Mouse (Mus musculus) neural tube, embryonic 13.5 days (tissue): Measurements from ENCODE around the gene Dedd2. TPM values are rescaled to one million over a fixed set of nuclear protein-coding genes. Genes with fewer than 3 reads are reported as not detected.

ENCODE experiments used
- ATAC-seq: fragments of 200-750 bp; cut with Nextera tagmentation; 2 replicates; pipeline ENCODE4 v1.8.0; 2017; ENCODE audit warnings: low read depth, mild to moderate bottlenecking, moderate TSS enrichment, moderate library complexity
- H3K27ac ChIP-seq: fragments of 300-500 bp; sonication (generic); replicated peaks from 2 replicates; pipeline ENCODE4 v1.5.1; 2015; ENCODE audit warnings: moderate library complexity, mild to moderate bottlenecking, inconsistent platforms
- H3K27me3 ChIP-seq: fragments of 300-500 bp; sonication (generic); 2 replicates; pipeline ENCODE4 v1.6.1; 2015; ENCODE audit warnings: mild to moderate bottlenecking, inconsistent platforms
- H3K36me3 ChIP-seq: fragments of 300-500 bp; sonication (generic); 2 replicates; pipeline ENCODE4 v1.6.1; 2015; ENCODE audit warnings: mild to moderate bottlenecking, inconsistent platforms
- H3K4me1 ChIP-seq: fragments of 300-500 bp; sonication (generic); replicated peaks from 2 replicates; pipeline ENCODE4 v1.6.1; 2015; ENCODE audit warnings: inconsistent platforms
- H3K4me2 ChIP-seq: fragments of 300-500 bp; sonication (generic); 2 replicates; pipeline ENCODE4 v1.6.1; 2015; ENCODE audit warnings: inconsistent platforms, mild to moderate bottlenecking, moderate library complexity
- H3K4me3 ChIP-seq: fragments of 300-500 bp; sonication (generic); 2 replicates; pipeline ENCODE4 v1.5.1; 2015; ENCODE audit warnings: mild to moderate bottlenecking, inconsistent platforms
- H3K9ac ChIP-seq: fragments of 300-500 bp; sonication (generic); 2 replicates; pipeline ENCODE4 v1.6.1; 2015; ENCODE audit warnings: moderate library complexity, mild to moderate bottlenecking, inconsistent platforms
- H3K9me3 ChIP-seq: fragments of 300-500 bp; sonication (generic); 2 replicates; pipeline ENCODE4 v1.6.1; 2016; ENCODE audit warnings: inconsistent platforms
- WGBS: fragments of 180-500 bp; shearing (Covaris S2); methylation state at CpG from one replicate; pipeline ENCODE4 v1.1.7; 2015; 5-methylcytosine and 5-hydroxymethylcytosine counted together
- polyA plus RNA-seq: library from polyadenylated mRNA; unstranded; fragments of >200 nt; fragmentation: Nextera tagmentation; extraction: Ambion mirVana; gene quantifications from 2 replicates; pipeline ENCODE4 v1.2.1, GENCODE M21; 2015

Dedd2 gene
- polyA plus RNA-seq, 1 experiment from 2014 or later = 17.7 TPM

- H3K27me3 ChIP-seq = no peaks in the 10 kb centered on the region
- WGBS = 85% methylated on average over 10 of the region's 10 CpGs
- peaks cover 36% of the 10 kb centered on the region for H3K36me3 ChIP-seq
- no peak overlapping the region for H3K27ac ChIP-seq
- H3K9me3 ChIP-seq = no peaks in the 10 kb centered on the region
- peaks cover 39% of the 10 kb centered on the region for H3K4me1 ChIP-seq
- no peak for ATAC-seq
- peak overlapping the region; percentile 82 for H3K9ac ChIP-seq
- peak overlapping the region; percentile 77 for H3K4me3 ChIP-seq
- H3K4me2 ChIP-seq = peak overlapping the region; percentile 85
Observed at GRCm38 (mm10) chr7:25222275-25222967, 2.0 kb upstream of the Dedd2 start.

DNA sequence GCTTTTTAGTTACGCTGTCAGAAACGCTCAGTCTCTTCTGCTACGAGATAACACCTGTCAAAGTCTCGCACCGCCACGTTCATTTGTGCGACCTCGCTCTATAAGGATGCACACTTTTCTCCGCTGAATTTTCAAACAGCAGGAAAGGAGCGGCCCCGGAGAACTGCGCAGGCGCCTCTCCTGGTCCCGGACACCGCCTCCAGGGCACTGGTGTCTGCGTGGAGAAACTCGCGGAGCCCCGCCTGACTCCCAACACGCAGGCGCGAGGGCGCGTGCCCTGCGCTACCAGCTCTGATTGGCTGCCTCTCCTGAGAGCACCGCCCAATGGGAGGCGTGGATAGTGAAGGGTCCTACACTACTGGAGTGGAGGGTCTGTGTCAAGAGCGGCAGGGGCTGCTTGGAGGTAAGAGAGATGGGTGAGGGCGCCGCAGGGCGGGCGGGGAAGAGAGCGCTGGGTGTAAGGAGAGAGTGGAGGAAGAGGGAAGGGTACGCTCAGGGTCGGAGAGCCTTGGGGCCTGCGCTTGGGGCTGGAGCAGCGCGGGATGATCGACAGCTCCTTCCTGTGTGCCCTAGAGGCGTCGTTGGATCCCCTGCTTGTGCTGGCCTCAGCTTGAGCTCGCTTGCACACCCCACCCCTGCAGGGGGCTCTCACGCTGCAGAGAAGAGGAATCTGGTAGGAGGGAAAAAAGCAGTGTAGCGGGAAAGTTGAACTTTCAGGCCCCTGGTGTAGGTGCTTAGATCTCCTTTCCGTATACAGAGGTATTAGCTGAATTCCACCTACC, 878 bp upstream of the Dedd2 start, which contains the start of gene Zfp526:
Zfp526 (plus strand) TSS at position 324 of the 782 bp plus-strand sequence.
- no peaks in the 10 kb centered on the region for H3K27me3 ChIP-seq
- peak within 1 kb of the TSS; percentile 91 for H3K27ac ChIP-seq
- peak within 1 kb of the TSS; percentile 85 for H3K4me2 ChIP-seq
- ATAC-seq = peak; percentile 95
- peak within 1 kb of the TSS; percentile 82 for H3K9ac ChIP-seq
- H3K4me3 ChIP-seq = peak within 1 kb of the TSS; percentile 77
- WGBS = under 1% methylated on average over 43 of the region's 45 CpGs
- peaks cover 39% of the 10 kb centered on the region for H3K4me1 ChIP-seq
- no peaks in the 10 kb centered on the region for H3K9me3 ChIP-seq
- peaks cover 30% of the 10 kb centered on the region for H3K36me3 ChIP-seq

- ATAC-seq = peak; percentile 67
- Histone ChIP-seq H3K4me1 (peaks cover 39% of the 10 kb centered on the region), H3K9me3 (no peaks in the 10 kb centered on the region), H3K36me3 (peaks cover 29% of the 10 kb centered on the region), H3K4me3 (peak overlapping the region; percentile 77), H3K27ac (peak overlapping the region; percentile 91), H3K27me3 (no peaks in the 10 kb centered on the region), H3K9ac (peak overlapping the region; percentile 80), H3K4me2 (peak overlapping the region; percentile 85)
- 3% methylated on average over 31 of the region's 31 CpGs for WGBS
Observed at GRCm38 (mm10) chr7:25219756-25220456, 509 bp downstream of the Dedd2 start.

GRCm38 (mm10) chr7:25219416-25219750, 1.0 kb downstream of the Dedd2 start:
- peak overlapping the region; percentile 80 for H3K9ac ChIP-seq
- no peaks in the 10 kb centered on the region for H3K27me3 ChIP-seq
- H3K4me3 ChIP-seq = peak overlapping the region; percentile 77
- H3K9me3 ChIP-seq = no peaks in the 10 kb centered on the region
- ATAC-seq = peak; percentile 40
- H3K4me1 ChIP-seq = peaks cover 39% of the 10 kb centered on the region
- WGBS = under 1% methylated on average over 16 of the region's 16 CpGs
- peak overlapping the region; percentile 65 for H3K27ac ChIP-seq
- H3K36me3 ChIP-seq = peaks cover 26% of the 10 kb centered on the region
- peak overlapping the region; percentile 85 for H3K4me2 ChIP-seq

GRCm38 (mm10) chr7:25218705-25219415, 1.6 kb downstream of the Dedd2 start:
- under 1% methylated on average over 53 of the region's 53 CpGs for WGBS

GRCm38 (mm10) chr7:25217653-25218395, 2.6 kb downstream of the Dedd2 start:
- Histone ChIP-seq H3K4me1 (peaks cover 38% of the 10 kb centered on the region), H3K9ac (peak overlapping the region; percentile 8; the same call in 1 of the 2 replicates), H3K9me3 (no peaks in the 10 kb centered on the region), H3K4me3 (peak overlapping the region; percentile 77), H3K36me3 (peaks cover 35% of the 10 kb centered on the region), H3K27me3 (no peaks in the 10 kb centered on the region), H3K27ac (no peak overlapping the region), H3K4me2 (peak overlapping the region; percentile 85)
- ATAC-seq = no peak
- 71% methylated on average over 12 of the region's 12 CpGs for WGBS

More at GRCm38 (mm10) chr7:25218705-25219415, 1.6 kb downstream of the Dedd2 start:
- Histone ChIP-seq H3K27ac (peak overlapping the region; percentile 74), H3K9ac (peak overlapping the region; percentile 80), H3K4me3 (peak overlapping the region; percentile 77), H3K36me3 (peaks cover 28% of the 10 kb centered on the region), H3K27me3 (no peaks in the 10 kb centered on the region), H3K4me2 (peak overlapping the region; percentile 85), H3K4me1 (peaks cover 39% of the 10 kb centered on the region), H3K9me3 (no peaks in the 10 kb centered on the region)
- ATAC-seq = peak; percentile 44

DNA sequence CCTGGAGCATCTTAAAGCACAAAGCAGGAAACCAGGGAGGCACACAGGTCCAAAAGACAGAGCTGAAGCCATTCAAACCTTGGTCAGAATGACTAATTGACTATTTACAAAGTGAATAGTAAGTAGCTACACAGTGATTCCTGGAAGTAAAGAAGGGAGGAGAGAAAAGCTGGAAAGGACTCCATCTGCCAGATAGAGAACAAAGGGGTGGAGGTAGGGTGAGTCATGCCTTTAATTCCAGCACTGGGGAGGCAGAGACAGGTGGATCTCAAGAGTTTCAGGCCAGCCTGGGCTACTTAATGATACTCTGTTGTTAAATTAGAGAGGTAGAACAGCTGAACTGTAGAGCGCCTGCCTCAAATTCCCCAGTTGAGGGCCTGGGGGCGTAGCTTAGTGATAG, 6.2 kb downstream of the Dedd2 start:
- Histone ChIP-seq H3K9ac (no peak overlapping the region), H3K27ac (no peak overlapping the region), H3K4me2 (no peak overlapping the region), H3K36me3 (peaks cover 65% of the 10 kb centered on the region), H3K27me3 (no peaks in the 10 kb centered on the region), H3K4me3 (no peak overlapping the region), H3K4me1 (peaks cover 15% of the 10 kb centered on the region), H3K9me3 (no peaks in the 10 kb centered on the region)
- ATAC-seq = no peak
- 91% methylated on average over 2 of the region's 2 CpGs for WGBS

- H3K4me1 ChIP-seq = peaks cover 5% of the 10 kb centered on the region
- H3K27me3 ChIP-seq = no peaks in the 10 kb centered on the region
- peaks cover 75% of the 10 kb centered on the region for H3K36me3 ChIP-seq
- no peak overlapping the region for H3K4me3 ChIP-seq
- no peak overlapping the region for H3K27ac ChIP-seq
- ATAC-seq = no peak
- H3K9me3 ChIP-seq = no peaks in the 10 kb centered on the region
- H3K4me2 ChIP-seq = no peak overlapping the region
- H3K9ac ChIP-seq = no peak overlapping the region
- WGBS = 78% methylated on average over 3 of the region's 3 CpGs
Observed at GRCm38 (mm10) chr7:25213099-25213498, 7.3 kb downstream of the Dedd2 start.

- H3K36me3 ChIP-seq = peaks cover 83% of the 10 kb centered on the region
- 89% methylated on average over 4 of the region's 4 CpGs for WGBS
- no peak overlapping the region for H3K9ac ChIP-seq
- no peaks in the 10 kb centered on the region for H3K27me3 ChIP-seq
- no peak for ATAC-seq
- H3K4me3 ChIP-seq = no peak overlapping the region
- H3K4me2 ChIP-seq = no peak overlapping the region
- no peaks in the 10 kb centered on the region for H3K4me1 ChIP-seq
- no peak overlapping the region for H3K27ac ChIP-seq
- H3K9me3 ChIP-seq = no peaks in the 10 kb centered on the region
Observed at GRCm38 (mm10) chr7:25210482-25210881, 9.9 kb downstream of the Dedd2 start.

DNA sequence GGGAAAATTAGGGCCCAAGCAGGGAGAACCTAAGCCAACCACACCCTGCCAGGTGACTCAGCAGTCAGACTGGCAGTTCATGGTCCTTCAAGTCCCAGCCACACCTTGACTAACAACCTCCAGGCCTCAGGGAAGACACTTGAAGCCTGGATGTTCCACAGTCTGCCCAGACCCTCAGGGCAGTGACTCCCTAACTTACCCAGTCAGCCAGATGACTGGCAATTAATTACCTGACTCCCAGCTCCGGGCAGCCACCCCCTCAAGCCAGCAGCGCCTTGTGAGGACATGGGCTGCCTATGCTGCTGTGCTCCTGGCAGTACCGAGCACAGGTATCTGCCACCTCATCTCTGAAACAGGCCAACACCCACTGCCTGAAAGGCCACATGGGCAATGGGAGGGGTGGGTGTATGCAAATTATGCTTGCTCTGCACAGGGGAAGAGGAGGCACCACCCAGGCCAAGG, 11.2 kb downstream of the Dedd2 start:
- Histone ChIP-seq H3K4me2 (no peak overlapping the region), H3K27ac (no peak overlapping the region), H3K4me3 (no peak overlapping the region), H3K27me3 (no peaks in the 10 kb centered on the region), H3K9me3 (no peaks in the 10 kb centered on the region), H3K36me3 (peaks cover 82% of the 10 kb centered on the region), H3K4me1 (no peaks in the 10 kb centered on the region), H3K9ac (no peak overlapping the region)
- 75% methylated on average over 3 of the region's 3 CpGs for WGBS
- no peak for ATAC-seq
